Mouse (Mus musculus): ENCODE measurements around the gene Brpf3. TPM values are rescaled to one million over a fixed set of nuclear protein-coding genes. Genes with fewer than 3 reads are reported as not detected.

Brpf3 gene
- polyA plus RNA-seq (2017; shearing (Covaris generic)): 2.5 TPM

DNA sequence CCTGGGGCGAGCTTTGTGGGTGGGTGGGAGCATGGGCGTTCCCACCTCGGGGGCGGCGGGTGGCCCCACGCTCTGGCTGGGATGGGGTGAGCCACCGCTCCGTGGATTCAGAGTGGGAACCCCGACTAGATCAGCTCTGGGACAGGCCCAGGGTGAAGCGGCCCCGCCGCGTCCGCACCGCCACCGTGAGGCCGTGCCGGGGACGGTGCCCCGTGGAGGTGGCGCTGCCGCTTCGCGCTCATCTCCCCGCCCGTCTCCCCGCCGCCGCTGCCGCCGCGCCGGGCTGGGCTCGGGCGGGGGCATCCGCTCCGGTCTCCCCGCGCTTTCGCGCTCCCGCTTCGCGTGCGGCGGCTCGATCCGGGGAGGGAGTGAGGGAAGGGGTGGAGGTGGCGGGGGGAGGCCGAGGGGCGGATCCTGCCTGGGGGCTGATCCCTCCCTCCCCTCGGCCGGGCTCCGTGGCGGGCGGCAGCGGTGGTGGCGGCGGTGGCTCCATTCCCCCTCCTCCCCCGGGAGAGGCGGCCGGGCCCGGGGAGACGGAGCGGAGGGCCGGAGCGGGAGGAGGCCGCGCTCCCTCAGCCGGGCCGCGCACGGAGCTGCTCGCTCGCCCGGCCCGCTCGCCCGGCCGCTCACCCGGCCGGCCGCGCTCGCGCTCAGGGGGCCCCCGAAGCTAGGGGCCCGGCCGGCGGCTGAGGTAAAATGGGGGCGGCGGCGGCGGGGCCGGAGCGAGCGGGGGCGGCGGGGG is at the start of gene Brpf3:
Gene Brpf3 (plus strand): TSS at position 420 of the 742 bp plus-strand sequence.

DNA sequence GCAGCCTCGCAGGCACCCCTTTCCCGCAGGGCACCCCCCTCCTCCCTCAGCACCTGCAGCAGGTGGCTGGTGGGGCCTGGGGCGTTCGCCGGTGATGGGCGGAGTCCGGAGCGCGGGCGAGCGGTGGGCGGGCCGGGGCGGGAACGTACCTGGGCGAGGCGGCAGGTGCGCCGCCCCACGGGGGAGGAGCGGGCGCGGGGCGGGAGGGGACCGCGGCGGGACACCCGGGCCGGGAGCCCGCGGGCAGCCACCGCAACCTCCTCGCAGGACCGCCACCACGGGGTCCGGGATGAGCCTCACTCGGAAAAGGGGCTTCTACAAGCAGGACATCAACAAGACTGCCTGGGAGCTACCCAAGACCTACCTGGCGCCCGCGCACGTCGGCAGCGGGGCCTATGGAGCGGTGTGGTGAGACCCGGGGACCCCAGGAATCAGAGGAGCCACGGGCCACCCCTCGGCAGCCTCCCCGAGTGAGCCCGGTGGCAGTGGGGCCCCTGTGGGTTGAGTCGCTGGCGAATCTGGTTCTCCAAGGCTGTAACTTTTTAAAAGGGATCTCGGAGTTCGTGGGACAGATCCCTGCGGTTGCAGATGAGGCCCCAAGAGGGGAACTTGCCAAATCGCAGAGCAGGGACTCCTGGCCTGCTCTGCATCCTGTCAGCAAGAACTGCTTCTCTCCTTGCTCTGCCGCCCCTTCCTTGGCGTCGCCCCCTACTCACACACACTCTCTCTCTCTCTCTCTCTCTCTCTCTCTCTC is 31.6 kb upstream of the Brpf3 start, which contains the start of gene Mapk13:
Gene Mapk13 (plus strand): TSS at position 177 of the 754 bp plus-strand sequence.

DNA sequence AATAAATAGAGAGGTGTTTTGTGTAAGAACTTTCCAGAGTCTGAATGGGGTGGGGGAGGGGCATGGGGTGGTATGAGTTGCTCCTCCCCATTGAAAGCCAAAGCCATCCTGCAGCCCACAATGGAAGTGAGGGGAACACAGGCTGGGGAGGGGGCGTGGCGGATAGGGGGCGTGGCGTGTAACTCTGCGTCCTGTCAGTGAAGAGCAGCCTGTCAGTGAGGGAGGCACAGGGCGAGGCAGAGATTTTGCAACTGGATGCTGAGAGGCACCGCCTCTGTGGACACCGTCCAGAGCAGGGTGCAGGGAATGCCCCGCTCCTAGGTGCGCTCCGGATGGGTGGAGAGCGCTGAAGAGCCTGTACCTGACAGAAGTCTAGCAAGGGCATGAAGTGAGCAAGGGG is 57.3 kb downstream of the Brpf3 start, which contains the start of gene Pnpla1:
Gene Pnpla1 (plus strand): TSS at position 207 of the 400 bp plus-strand sequence.

Other genes with a start within 250 kb of the Brpf3 start
- not detected for gene Clps, start 240.3 kb upstream of the Brpf3 start, polyA plus RNA-seq (2017; shearing (Covaris generic))
- 1.00 TPM for gene Lhfpl5, start 225.4 kb upstream of the Brpf3 start, polyA plus RNA-seq (2017; shearing (Covaris generic))
- gene Srpk1, start 178.4 kb upstream of the Brpf3 start, polyA plus RNA-seq (2017; shearing (Covaris generic)): 218 TPM
- 0.49 TPM for gene Slc26a8, start 110.9 kb upstream of the Brpf3 start, polyA plus RNA-seq (2017; shearing (Covaris generic))
- gene Mapk14, start 109.8 kb upstream of the Brpf3 start, polyA plus RNA-seq (2017; shearing (Covaris generic)): 18.1 TPM
- 5.8 TPM for gene AC170998.1, start 75.0 kb upstream of the Brpf3 start, polyA plus RNA-seq (2017; shearing (Covaris generic))
- not detected for gene Mapk13, start 31.8 kb upstream of the Brpf3 start, polyA plus RNA-seq (2017; shearing (Covaris generic))
- not detected for gene Pnpla1, start 57.3 kb downstream of the Brpf3 start, polyA plus RNA-seq (2017; shearing (Covaris generic))
- 3.5 TPM for gene 4930539E08Rik, start 114.2 kb downstream of the Brpf3 start, polyA plus RNA-seq (2017; shearing (Covaris generic))
- gene Pxt1, start 142.8 kb downstream of the Brpf3 start, polyA plus RNA-seq (2017; shearing (Covaris generic)): not detected
- gene Kctd20, start 150.9 kb downstream of the Brpf3 start, polyA plus RNA-seq (2017; shearing (Covaris generic)): 111 TPM
- 292 TPM for gene Stk38, start 206.9 kb downstream of the Brpf3 start, polyA plus RNA-seq (2017; shearing (Covaris generic))
- 589 TPM for gene Srsf3, start 231.5 kb downstream of the Brpf3 start, polyA plus RNA-seq (2017; shearing (Covaris generic))

Data from inflammation-experienced regulatory T-cells, adult 16 weeks (primary cell).